Mouse (Mus musculus) CD8-positive naive resting alpha-beta T cell, adult 2 months (primary cell): ENCODE results near the gene Fbxo6.
A peak's percentile ranks its signal among the peaks of the same experiment; 100 is the strongest.
"Not testable (repeated sequence)": the region's sequence is repeated elsewhere in the genome, so short reads cannot be mapped to it uniquely, and the experiment has no call there.

ENCODE experiments used
- DNase-seq, 2 experiments: peaks; one replicate each; pipeline ENCODE4 v3.0.0; 2022; ENCODE audit warnings: low read depth in 2 of 2, low spot score in 2 of 2

Fbxo6 gene

GRCm38 (mm10) chr4:148151267-148152168, at the start of gene Fbxo6:
Fbxo6 (minus strand) TSS chr4:148152140.
- DNase-seq: peak; percentile 81 to 84

GRCm38 (mm10) chr4:148198721-148199120, 46.8 kb upstream of the Fbxo6 start:
- no peak for DNase-seq

- DNase-seq: no peak
Measured at GRCm38 (mm10) chr4:148194400-148194799, 42.5 kb upstream of the Fbxo6 start.

- DNase-seq: no peak
Measured at GRCm38 (mm10) chr4:148192707-148193245, 40.8 kb upstream of the Fbxo6 start.

- not testable (repeated sequence) for DNase-seq
Measured at GRCm38 (mm10) chr4:148188767-148189166, 36.8 kb upstream of the Fbxo6 start.

GRCm38 (mm10) chr4:148185819-148186218, 33.9 kb upstream of the Fbxo6 start:
- DNase-seq: no peak

GRCm38 (mm10) chr4:148184564-148184963, 32.6 kb upstream of the Fbxo6 start:
- no peak for DNase-seq

- no peak for DNase-seq
Measured at GRCm38 (mm10) chr4:148182363-148182762, 30.4 kb upstream of the Fbxo6 start.

- no peak for DNase-seq
Measured at GRCm38 (mm10) chr4:148181483-148181882, 29.5 kb upstream of the Fbxo6 start.

- DNase-seq: no peak
Measured at GRCm38 (mm10) chr4:148177716-148178115, 25.8 kb upstream of the Fbxo6 start.

GRCm38 (mm10) chr4:148176603-148177002, 24.7 kb upstream of the Fbxo6 start:
- not testable (repeated sequence) for DNase-seq

- DNase-seq: no peak
Measured at GRCm38 (mm10) chr4:148174495-148174862, 22.5 kb upstream of the Fbxo6 start.

GRCm38 (mm10) chr4:148173811-148174494, 22.0 kb upstream of the Fbxo6 start:
- DNase-seq: no peak

- DNase-seq: no peak
Measured at GRCm38 (mm10) chr4:148171261-148171660, 19.3 kb upstream of the Fbxo6 start.

GRCm38 (mm10) chr4:148170842-148171241, 18.9 kb upstream of the Fbxo6 start:
- DNase-seq: peak; percentile 49 to 56

- DNase-seq: no peak
Measured at GRCm38 (mm10) chr4:148169586-148169985, 17.6 kb upstream of the Fbxo6 start.

- DNase-seq: peak; percentile 45 to 62
Measured at GRCm38 (mm10) chr4:148168287-148168686, 16.3 kb upstream of the Fbxo6 start.

GRCm38 (mm10) chr4:148166986-148167385, 15.0 kb upstream of the Fbxo6 start:
- DNase-seq: peak; percentile 49 to 58

- DNase-seq: no peak
Measured at GRCm38 (mm10) chr4:148166431-148166830, 14.5 kb upstream of the Fbxo6 start.

- no peak for DNase-seq
Measured at GRCm38 (mm10) chr4:148165551-148165950, 13.6 kb upstream of the Fbxo6 start.

- DNase-seq: no peak
Measured at GRCm38 (mm10) chr4:148164461-148164860, 12.5 kb upstream of the Fbxo6 start.

GRCm38 (mm10) chr4:148164002-148164439, 12.1 kb upstream of the Fbxo6 start:
- DNase-seq: peak; percentile 72 to 74
